In the genomic region with DNA sequence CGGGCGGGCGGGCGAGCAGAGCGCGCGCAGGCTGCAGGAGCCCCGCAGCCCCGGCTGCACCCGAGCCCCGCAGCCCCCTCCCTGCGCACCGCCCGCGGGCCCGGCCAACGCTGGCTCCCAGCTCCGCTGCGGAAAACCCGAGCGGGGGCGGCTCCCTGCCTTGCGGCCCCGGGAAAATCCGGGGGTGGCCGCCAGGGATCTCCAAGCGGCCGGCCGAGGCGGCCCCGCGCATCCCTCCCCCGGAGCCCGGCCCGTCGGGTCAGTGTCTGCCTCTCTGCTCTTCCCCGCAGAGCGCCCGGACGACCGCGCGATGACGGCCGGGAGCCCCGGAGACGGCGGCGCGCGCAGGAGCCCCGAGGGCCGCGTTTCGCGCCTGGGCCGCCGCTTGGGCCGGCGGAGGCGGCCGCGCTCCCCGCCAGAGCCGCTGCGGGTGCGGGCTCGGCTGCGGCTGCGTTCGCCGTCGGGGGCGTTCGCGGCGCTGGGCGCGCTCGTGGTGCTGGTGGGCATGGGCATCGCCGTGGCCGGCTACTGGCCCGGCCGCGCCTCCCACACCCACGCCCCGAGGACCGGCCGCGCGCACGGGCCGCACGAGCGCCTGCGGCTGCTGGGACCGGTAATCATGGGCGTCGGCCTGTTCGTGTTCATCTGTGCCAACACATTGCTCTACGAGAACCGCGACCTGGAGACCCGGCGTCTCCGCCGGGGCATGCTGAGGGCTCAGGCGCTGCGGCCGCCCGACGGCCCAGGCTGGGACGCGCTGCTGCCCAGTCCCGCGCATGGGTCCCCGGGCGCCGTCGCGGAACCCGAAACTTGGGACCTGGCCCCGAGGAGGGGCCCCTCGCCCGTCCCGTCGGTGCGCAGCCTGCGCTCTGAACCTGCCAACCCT, we compare ENCODE assay signal across 7 mouse cellular contexts. TPM values are rescaled to one million over a fixed set of nuclear protein-coding genes. Genes with fewer than 3 reads are reported as not detected.
DNase-seq lines count a peak whose midpoint lies in the region; ATAC-seq and TF ChIP-seq lines count a peak whose summit lies in the region.

A gene (plus strand): TSS at position 311 of the 886 bp plus-strand sequence.

- H3K27ac ChIP-seq in thymus, adult 2 months (ENCODE audit: control insufficient read depth, insufficient read depth, low read length), result no peak within 1 kb of the TSS
- peak within 1 kb of the TSS; percentile 62 for H3K27ac ChIP-seq in embryonic fibroblast, embryonic 13.5 days (ENCODE audit: insufficient read depth, low read length)
- H3K27ac ChIP-seq in hindbrain, embryonic 13.5 days, result no peak within 1 kb of the TSS
- H3K27ac ChIP-seq in liver, embryonic 15.5 days (replicated peaks), result 0 out of 2 replicates have a peak within 1 kb of the TSS, but pooled peaks have one; percentile 14

- WGBS in thymus, adult 2 months, result 7% methylated on average over 127 of the region's 130 CpGs
- 2% methylated on average over 80 of the region's 130 CpGs for WGBS in hindbrain, embryonic 13.5 days
- WGBS in liver, embryonic 15.5 days (ENCODE audit: insufficient replicate concordance), result 3% methylated on average over 130 of the region's 130 CpGs

- TF ChIP-seq CTCF in thymus, adult 2 months (IDR thresholded peaks at IDR 0.05; ENCODE audit: borderline replicate concordance, control insufficient read depth, extremely low read depth, insufficient read depth, low read length, poor library complexity), result no peak
- no peak for TF ChIP-seq CTCF in embryonic fibroblast, embryonic 13.5 days (IDR thresholded peaks at IDR 0.05; ENCODE audit: borderline replicate concordance, insufficient read depth, low read length)

- H3K27me3 ChIP-seq in thymus, adult 2 months (ENCODE audit: control insufficient read depth, insufficient read depth, low read length), result peaks cover 11% of the 10 kb centered on the region; the same call in 1 of the 2 replicates
- peaks cover 100% of the 10 kb centered on the region for H3K27me3 ChIP-seq in hindbrain, embryonic 13.5 days
- H3K27me3 ChIP-seq in liver, embryonic 15.5 days, result peaks cover 82% of the 10 kb centered on the region

- no peak for ATAC-seq in hindbrain, embryonic 13.5 days (ENCODE audit: low FRiP score)
- ATAC-seq in liver, embryonic 15.5 days (ENCODE audit: insufficient read depth), result peak; percentile 26
- no peak for ATAC-seq in frontal cortex, adult (ENCODE audit: low TSS enrichment)

- no peak for TF ChIP-seq POLR2A in thymus, adult 2 months (IDR thresholded peaks at IDR 0.05; ENCODE audit: control insufficient read depth, extremely low read depth, insufficient read depth, low read length, poor library complexity)
- no peak for TF ChIP-seq POLR2A in embryonic fibroblast, embryonic 13.5 days (IDR thresholded peaks at IDR 0.05; ENCODE audit: low read depth, low read length)

- no peak for DNase-seq in thymus, adult 2 months
- no peak for DNase-seq in thymus, postnatal 0 days (ENCODE audit: low spot score)
- peak; percentile 37 for DNase-seq in testis, postnatal 14 days (ENCODE audit: low spot score)

- H3K4me1 ChIP-seq in thymus, adult 2 months (replicated peaks; ENCODE audit: control insufficient read depth, insufficient read depth, low read length), result peaks cover 10% of the 10 kb centered on the region; the same call in 1 of the 2 replicates
- H3K4me1 ChIP-seq in embryonic fibroblast, embryonic 13.5 days (ENCODE audit: control insufficient read depth, insufficient read depth, low read length), result peaks cover 4% of the 10 kb centered on the region
- peaks cover 49% of the 10 kb centered on the region for H3K4me1 ChIP-seq in hindbrain, embryonic 13.5 days (replicated peaks)
- H3K4me1 ChIP-seq in liver, embryonic 15.5 days (replicated peaks), result peaks cover 56% of the 10 kb centered on the region

- H3K4me2 ChIP-seq in hindbrain, embryonic 13.5 days, result peak within 1 kb of the TSS; percentile 83
- H3K4me2 ChIP-seq in liver, embryonic 15.5 days, result peak within 1 kb of the TSS; percentile 69

- peak within 1 kb of the TSS; percentile 71 for H3K9ac ChIP-seq in hindbrain, embryonic 13.5 days
- H3K9ac ChIP-seq in liver, embryonic 15.5 days, result 0 out of 2 replicates have a peak within 1 kb of the TSS, but pooled peaks have one; percentile 30

- H3K4me3 ChIP-seq in thymus, adult 2 months (ENCODE audit: control insufficient read depth, insufficient read depth, low read length), result peak within 1 kb of the TSS; percentile 11
- H3K4me3 ChIP-seq in embryonic fibroblast, embryonic 13.5 days (ENCODE audit: insufficient read depth, low read length), result peak within 1 kb of the TSS; percentile 44
- H3K4me3 ChIP-seq in hindbrain, embryonic 13.5 days, result peak within 1 kb of the TSS; percentile 50
- H3K4me3 ChIP-seq in liver, embryonic 15.5 days (replicated peaks), result peak within 1 kb of the TSS; percentile 54

- H3K36me3 ChIP-seq in thymus, adult 2 months (ENCODE audit: control insufficient read depth, insufficient read depth, low read length), result peaks cover 29% of the 10 kb centered on the region
- H3K36me3 ChIP-seq in hindbrain, embryonic 13.5 days, result peaks cover 34% of the 10 kb centered on the region
- H3K36me3 ChIP-seq in liver, embryonic 15.5 days (replicated peaks), result peaks cover 47% of the 10 kb centered on the region

- no peaks in the 10 kb centered on the region for H3K9me3 ChIP-seq in hindbrain, embryonic 13.5 days
- no peaks in the 10 kb centered on the region for H3K9me3 ChIP-seq in liver, embryonic 15.5 days (replicated peaks)

RNA-seq across cellular contexts. Expression of the gene that starts here (rescaled TPM):
- polyA plus RNA-seq in thymus, adult 2 months (2012; rRNA removed), result 4.9 and 6.0 TPM in 2 replicates
- polyA plus RNA-seq in thymus, postnatal 0 days (2015; fragmentation: Nextera tagmentation; extraction: Ambion mirVana), result 0.30 and 0.35 TPM in 2 replicates
- polyA plus RNA-seq in embryonic fibroblast, embryonic 13.5 days (2011; ENCODE audit: insufficient read length, low read depth, missing spikeins), result 4.4 and 8.0 TPM in 2 replicates
- not detected in 2 replicates for polyA plus RNA-seq in hindbrain, embryonic 13.5 days (2015; fragmentation: Nextera tagmentation; extraction: Ambion mirVana)
- 0.26 and 0.28 TPM in 2 replicates for polyA plus RNA-seq in liver, embryonic 15.5 days (2015; fragmentation: Nextera tagmentation; extraction: Ambion mirVana)

Comparison
In these comparisons a context has a peak if more than half of its experiments do, and no peak if none do; other contexts are left out.
1. Peak in ATAC-seq, H3K4me3 ChIP-seq, H3K27ac ChIP-seq, H3K9ac ChIP-seq and H3K4me2 ChIP-seq in liver, embryonic 15.5 days; RNA of the gene not detected or under 1 TPM.